In the genomic region with DNA sequence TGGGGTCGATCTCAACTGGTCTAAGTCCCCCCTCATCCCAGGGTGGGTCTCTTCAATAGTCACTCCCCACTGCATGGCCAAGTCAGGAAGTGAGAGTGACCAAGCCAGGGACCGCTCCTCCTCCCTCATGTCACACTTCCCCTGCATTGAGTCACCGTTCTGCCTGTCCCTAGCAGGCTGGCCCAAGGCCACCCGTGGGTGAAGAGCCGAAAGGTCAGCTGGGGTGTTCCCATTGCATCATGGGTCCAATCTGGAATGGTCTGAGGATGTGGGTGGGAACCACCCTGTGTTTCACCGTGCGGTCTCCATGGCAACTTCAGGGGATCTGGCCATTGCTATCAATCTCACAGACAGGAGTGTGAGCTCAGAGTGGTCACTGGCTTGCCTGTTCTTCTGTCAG, we compare ENCODE assay signal across 11 mouse cellular contexts.
DNase-seq lines count a peak whose midpoint lies in the region; ATAC-seq and TF ChIP-seq lines count a peak whose summit lies in the region.
"Had no signal": no experiment of that assay in that cellular context is flagged by ENCODE, and none has a peak within 500 bp of the region (broad histone marks: within the 10 kb centered on the region; RNA-seq: fewer than 3 reads in every experiment).

No protein-coding gene starts in this region.

- H3K79me2 ChIP-seq in liver, adult 2 months (ENCODE audit: control insufficient read depth, insufficient read depth, low read length) = no peaks in the 10 kb centered on the region

- H3K27me3 ChIP-seq in liver, adult 2 months (ENCODE audit: control insufficient read depth, insufficient read depth, low read length) = no peaks in the 10 kb centered on the region; the same call in 1 of the 2 replicates
- H3K27me3 ChIP-seq in liver, embryonic 12.5 days (replicated peaks) = peaks cover 43% of the 10 kb centered on the region

- H3K4me3 ChIP-seq in liver, adult 2 months (ENCODE audit: insufficient read depth, low read depth, low read length) = no peak overlapping the region
- H3K4me3 ChIP-seq in liver, embryonic 12.5 days = no peak overlapping the region
- H3K4me3 ChIP-seq: neural tube, embryonic 12.5 days had no signal

- no peaks in the 10 kb centered on the region for H3K9me3 ChIP-seq in liver, embryonic 12.5 days (replicated peaks)
- H3K9me3 ChIP-seq: neural tube, embryonic 12.5 days had no signal

- intact Hi-C loops in heart, postnatal 25 days (cut with DNase I) = no loop called here

- H3K36me3 ChIP-seq in liver, adult 2 months (ENCODE audit: control insufficient read depth, insufficient read depth, low read length) = no peaks in the 10 kb centered on the region
- H3K36me3 ChIP-seq in liver, embryonic 12.5 days = no peaks in the 10 kb centered on the region
- H3K36me3 ChIP-seq: neural tube, embryonic 12.5 days had no signal

- no peak overlapping the region for H3K4me2 ChIP-seq in liver, embryonic 12.5 days
- H3K4me2 ChIP-seq: neural tube, embryonic 12.5 days had no signal

- TF ChIP-seq POLR2A in liver, adult 2 months (IDR thresholded peaks at IDR 0.05; ENCODE audit: extremely low read depth, insufficient read depth, low read length) = no peak

- 22% methylated on average over 7 of the region's 7 CpGs for WGBS in liver, adult 2 months
- WGBS in liver, embryonic 12.5 days (ENCODE audit: insufficient replicate concordance) = 41% methylated on average over 7 of the region's 7 CpGs

- TF ChIP-seq CTCF in liver, adult 2 months (IDR thresholded peaks at IDR 0.05; ENCODE audit: low read depth, low read length) = no peak

- no peak; the same call in 1 of the 2 replicates for ATAC-seq in liver, embryonic 12.5 days

- no peak overlapping the region for H3K9ac ChIP-seq in liver, adult 2 months (ENCODE audit: low read depth, low read length)
- no peak overlapping the region for H3K9ac ChIP-seq in liver, embryonic 12.5 days
- H3K9ac ChIP-seq: neural tube, embryonic 12.5 days had no signal

- H3K27ac ChIP-seq in liver, adult 2 months (replicated peaks; ENCODE audit: insufficient read depth, low read depth, low read length) = no peak overlapping the region
- H3K27ac ChIP-seq in liver, embryonic 12.5 days = no peak overlapping the region
- H3K27ac ChIP-seq: neural tube, embryonic 12.5 days had no signal

- DNase-seq in liver, adult 2 months (ENCODE audit: extremely low read depth, low read depth, low spot score) = peak; percentile 39
- DNase-seq in adrenal gland, postnatal 36 days = peak; percentile 92 to 93
- peak; percentile 76 for DNase-seq in heart, postnatal 25 days (ENCODE audit: low spot score)
- peak; percentile 40 to 53 for DNase-seq in lung, postnatal 4 days
- DNase-seq in layer of hippocampus, adult 8-10 months (ENCODE audit: low spot score in 2 of 2) = no peak
- DNase-seq in ovary, adult 18-20 months (ENCODE audit: low spot score) = no peak
- no peak for DNase-seq in thymus, adult 18-20 months
- DNase-seq: cerebellum, postnatal 10 days; thymus, postnatal 14 days had no signal

- no peaks in the 10 kb centered on the region; the same call in 1 of the 2 replicates for H3K4me1 ChIP-seq in liver, adult 2 months (ENCODE audit: control insufficient read depth, insufficient read depth, low read length)
- no peaks in the 10 kb centered on the region for H3K4me1 ChIP-seq in liver, embryonic 12.5 days

Comparison
In these comparisons a context has a peak if more than half of its experiments do, and no peak if none do; other contexts are left out.
1. DNase-seq: peak in liver, adult 2 months (single experiment), adrenal gland, postnatal 36 days (2 of 2), heart, postnatal 25 days (single experiment) and lung, postnatal 4 days (2 of 2); none in layer of hippocampus, adult 8-10 months (0 of 2), ovary, adult 18-20 months (single experiment) and thymus, adult 18-20 months (0 of 2).